Mouse (Mus musculus) megakaryocyte progenitor cell, adult 5-6 weeks (primary cell): Measurements from ENCODE around the gene Tldc1. TPM values are rescaled to one million over a fixed set of nuclear protein-coding genes. Genes with fewer than 3 reads are reported as not detected.

Source experiments
- ATAC-seq: replicated peaks from 2 replicates; pipeline ENCODE4 v1.8.0; 2016; ENCODE audit warnings: mild to moderate bottlenecking, moderate TSS enrichment, inconsistent platforms; ENCODE audit not compliant: poor library complexity
- total RNA-seq, 2 experiments: library from RNA; stranded (forward) in 1 of 2; stranded (reverse) in 1 of 2; fragments of 157-497, 149-512 nt in 1 of 2; fragments of 200-1000 nt in 1 of 2; gene quantifications; 2 replicates each; pipeline versions ENCODE4 v1.2.3 to v1.2.4; 2015 to 2017

Tldc1 gene
- total RNA-seq, 2 experiments from 2014 or later = 2.6 to 3.8 TPM

DNA sequence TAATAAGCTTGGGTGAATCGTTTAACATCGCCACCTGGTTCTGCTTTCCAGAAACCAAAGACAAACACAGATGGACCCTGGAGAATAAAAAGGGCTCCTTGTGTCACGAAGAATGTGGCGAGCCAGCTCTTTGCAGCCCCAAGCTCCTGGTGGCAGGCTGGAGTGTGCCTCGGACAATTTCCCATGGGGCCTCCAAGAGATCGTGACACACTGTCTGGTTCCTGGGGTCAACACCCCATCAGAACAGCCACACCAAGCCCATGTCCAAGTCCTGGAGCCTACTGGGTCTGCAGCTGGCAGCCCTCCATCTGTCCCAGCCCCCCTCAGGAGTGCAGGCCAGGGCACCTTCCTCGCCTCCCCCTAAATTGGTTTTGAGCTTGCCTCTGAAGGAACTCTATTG, 451 bp downstream of the Tldc1 start:
- peak; percentile 1; the same call in 1 of the 2 replicates for ATAC-seq

DNA sequence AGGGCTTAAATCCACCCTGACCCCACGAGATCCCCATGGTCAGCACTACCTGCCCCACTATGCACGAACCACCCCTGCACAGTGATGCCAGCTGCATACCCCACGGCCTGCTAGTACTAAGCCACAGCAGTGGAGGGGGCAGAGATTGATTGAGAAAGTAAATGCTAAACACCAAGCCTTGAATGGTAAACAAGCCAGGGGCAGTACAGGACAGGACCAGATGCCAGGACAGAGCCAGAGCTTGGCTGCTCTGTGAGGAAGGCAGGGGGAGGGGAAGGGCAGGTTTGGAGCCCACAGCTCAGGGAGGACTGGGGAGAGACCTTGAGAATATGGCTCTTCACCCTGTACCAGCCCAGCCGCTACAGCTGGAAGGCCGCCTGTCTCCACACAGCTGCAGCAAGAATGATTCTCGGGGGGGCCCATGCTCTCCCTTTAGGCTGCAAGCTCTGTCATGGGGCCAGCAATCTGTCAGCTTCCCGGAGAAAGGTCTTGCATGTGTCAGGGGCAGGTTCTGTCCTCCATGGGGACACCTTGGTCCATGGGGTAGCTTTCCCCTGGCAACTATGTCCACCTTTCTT, 1.5 kb downstream of the Tldc1 start:
- no peak for ATAC-seq

DNA sequence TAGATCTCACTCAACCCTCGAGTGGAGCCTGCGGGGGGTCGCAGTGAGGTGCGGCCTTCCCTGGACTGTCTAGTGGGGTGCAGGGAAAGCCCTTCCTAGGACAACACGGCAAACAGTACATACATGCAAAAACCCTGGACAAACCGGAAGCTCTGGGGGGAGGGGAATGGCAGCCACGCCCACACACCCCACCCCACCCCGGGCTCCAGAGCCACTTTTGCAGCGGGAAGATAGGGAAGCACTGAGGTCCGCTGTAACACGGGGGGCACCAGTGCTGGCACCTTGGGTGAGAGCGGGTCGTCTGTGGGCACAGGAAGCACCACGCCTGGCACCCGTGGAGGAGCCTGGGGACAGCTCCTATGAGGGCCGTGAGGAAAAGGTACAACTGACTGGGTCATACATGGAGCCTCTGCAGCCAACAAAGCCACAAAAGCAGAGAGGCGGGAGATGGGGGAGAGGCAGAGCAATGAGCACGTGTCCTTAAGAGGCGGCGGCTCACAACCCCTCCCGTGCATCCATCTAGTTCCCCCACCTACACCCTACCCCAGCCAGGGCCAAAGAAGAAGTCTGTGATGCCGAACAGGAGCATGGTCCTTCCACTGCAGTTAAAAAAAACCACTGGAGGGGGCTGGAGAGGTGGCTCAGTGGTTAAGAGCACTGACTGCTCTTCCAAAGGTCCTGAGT, 12.3 kb downstream of the Tldc1 start:
- no peak for ATAC-seq

GRCm38 (mm10) chr8:119765311-119765710, 12.9 kb downstream of the Tldc1 start:
- no peak for ATAC-seq

- ATAC-seq = peak; percentile 73
Observed at GRCm38 (mm10) chr8:119762226-119763220, 15.7 kb downstream of the Tldc1 start.

DNA sequence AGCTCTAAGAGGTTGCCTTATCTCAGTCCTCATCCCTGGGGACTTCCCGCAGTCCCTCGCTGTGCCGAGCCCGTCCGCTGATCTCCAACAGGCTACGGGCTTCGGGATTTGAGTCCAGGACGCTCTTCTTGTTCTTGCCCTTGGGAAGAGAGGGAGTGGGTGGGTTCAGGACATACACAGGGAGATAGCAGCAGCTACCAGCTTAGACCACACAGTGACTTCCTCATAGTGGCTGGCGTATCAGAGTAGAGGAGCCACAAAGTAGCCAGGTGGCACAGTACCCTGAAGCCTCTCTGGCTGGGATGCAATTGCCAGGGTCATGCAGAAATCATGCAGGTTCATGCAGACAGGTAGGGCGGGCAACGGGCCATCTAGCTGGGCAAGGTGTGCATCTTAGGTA, 16.5 kb downstream of the Tldc1 start:
- ATAC-seq = no peak

DNA sequence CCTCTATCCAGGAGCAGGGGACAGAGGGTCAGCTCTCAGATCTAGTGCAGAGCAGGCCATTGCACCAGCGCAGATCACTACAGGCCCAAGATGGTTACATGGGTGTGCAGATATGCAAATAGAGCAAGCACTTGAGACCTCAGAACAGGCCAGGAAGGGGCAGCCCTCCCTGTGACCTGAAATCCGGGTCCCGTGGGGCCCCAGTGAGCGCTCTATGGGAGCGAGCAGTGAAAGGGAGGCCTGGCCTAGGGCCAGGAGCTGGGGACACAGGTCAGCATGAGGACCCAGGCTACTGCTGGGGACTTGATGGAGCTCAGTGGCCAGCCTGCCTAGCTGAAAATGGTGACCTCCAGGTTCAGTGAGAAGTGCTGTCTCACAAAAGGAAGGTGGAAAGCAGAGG, 21.7 kb downstream of the Tldc1 start:
- ATAC-seq = no peak

DNA sequence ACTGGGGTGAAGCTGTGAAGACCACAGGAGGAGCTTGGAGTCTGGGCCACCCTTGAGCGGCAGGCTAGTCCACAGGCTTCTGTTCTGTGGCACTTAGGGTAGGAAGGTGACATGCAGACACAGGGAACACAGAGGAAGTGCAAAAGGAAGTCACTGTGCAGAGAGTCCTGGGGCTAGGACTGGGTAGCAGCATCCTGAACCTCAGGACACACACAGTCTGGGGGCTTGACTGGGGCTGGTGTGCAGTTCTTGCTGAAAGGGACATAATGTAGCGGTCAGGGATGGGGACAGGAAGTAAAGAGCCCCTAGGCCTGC, 22.1 kb downstream of the Tldc1 start:
- ATAC-seq = peak; percentile 29

DNA sequence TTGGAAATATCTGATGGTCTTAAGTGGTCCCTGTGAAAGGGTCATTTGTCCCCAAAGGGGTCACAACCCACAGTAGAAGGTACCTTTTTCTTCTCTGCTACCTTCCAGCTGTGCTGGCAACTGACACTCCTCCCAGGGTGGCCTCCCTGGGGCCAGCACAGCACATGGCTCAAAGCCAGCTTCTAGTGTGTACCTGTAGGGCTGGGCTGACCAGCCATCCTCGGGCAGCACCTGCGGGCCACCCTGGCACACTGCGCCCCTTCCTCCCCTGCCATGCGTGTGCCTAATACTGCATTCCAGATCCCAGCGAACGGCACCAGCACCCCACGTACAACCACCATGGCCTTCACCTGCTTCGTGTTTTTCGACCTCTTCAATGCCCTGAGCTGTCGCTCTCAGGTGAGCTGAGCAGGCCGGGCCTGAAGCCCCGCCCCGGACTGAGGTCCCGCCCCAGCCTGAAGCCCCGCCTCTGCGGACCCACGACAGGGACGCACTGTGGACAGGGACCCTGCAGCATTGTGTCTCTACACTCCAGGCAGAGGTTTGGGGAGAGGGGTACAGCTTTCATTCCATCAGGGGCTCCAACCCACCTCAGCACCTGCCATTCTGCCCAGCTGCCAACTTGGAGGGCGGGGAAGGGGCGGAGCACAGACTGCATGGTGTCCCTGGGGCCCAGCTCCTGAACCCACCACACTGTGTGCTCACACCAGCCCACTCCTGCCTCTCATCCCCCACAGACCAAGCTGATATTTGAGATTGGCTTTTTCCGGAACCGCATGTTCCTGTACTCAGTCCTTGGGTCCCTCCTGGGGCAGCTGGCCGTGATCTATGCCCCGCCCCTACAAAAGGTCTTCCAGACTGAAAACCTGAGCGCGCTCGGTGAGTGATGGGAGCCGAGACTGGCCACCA, 22.7 kb downstream of the Tldc1 start:
- peak; percentile 58 for ATAC-seq

GRCm38 (mm10) chr8:119744604-119745003, 33.6 kb downstream of the Tldc1 start:
- peak; percentile 44 for ATAC-seq

DNA sequence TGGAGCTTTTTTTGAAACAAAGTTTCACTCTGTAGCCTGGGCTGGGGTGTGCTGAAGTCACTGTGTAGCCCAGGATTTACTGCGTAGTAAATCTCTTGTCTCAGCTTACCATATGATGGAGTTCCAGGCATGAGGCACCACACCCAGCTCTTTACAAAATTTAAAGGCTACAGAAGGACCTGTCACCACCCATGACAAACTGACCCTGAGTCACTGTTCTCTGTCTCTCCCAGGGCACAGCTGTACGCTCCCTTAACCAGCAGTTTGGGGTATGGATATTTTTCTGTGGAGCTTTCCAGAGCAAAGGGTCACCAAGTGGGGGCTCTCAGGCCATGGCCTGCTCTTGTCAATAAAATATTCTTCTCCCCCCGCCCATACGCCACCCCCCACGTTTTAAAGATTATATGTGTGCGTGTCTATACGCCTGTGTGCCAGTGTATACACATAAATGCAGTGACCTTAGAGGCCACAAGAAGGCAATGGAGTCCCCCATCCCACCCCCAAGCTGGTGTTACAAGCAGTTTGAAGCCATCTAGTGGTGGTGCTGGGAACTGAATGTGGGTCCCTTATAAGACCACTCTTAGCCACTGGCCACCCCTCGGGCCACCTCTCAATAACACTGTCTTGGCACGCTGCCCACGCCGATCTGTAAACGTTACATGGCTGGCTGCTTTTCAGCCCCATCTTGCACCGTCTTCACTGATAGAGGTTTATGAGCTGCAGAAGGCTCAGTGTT, 34.8 kb downstream of the Tldc1 start:
- peak; percentile 91 for ATAC-seq

DNA sequence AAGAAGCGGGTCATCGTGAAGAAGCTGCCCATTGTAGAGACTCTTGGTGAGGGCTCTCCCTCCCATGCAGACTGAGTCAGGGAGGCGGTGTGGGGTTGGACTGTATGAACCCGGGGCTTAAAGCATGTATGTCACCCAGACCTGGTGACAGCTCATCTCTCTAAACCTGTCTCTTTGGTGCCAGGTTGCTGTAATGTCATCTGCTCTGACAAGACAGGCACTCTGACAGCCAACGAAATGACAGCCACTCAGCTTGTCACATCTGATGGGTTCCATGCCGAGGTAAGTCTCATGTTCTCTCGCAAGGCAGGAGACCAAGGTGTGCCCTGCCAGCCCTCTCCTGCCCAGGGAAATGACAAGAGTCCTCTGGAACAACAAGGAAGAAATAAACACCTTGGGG, 35.8 kb downstream of the Tldc1 start:
- ATAC-seq = no peak

DNA sequence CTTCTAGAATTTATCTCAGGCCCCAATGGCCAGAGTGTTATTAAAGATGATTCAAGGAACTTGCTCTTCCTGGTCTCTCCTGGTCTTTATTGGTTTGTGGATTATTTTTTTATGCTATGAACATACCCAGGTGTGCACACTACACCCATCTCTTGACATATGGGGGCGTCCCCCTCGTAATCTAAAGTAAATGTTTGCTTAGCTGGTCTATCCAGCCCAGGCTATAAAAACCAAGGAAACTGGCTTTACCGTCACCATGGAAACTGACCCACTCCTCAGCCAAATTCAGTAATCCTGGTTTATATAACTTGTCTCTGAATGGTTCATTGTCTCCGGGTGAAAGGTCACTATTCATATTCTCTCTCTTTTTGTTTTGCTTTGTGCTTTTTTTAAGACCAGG, 37.6 kb downstream of the Tldc1 start:
- ATAC-seq = no peak

- ATAC-seq = peak; percentile 64
Observed at GRCm38 (mm10) chr8:119738129-119738907, 39.9 kb downstream of the Tldc1 start.

DNA sequence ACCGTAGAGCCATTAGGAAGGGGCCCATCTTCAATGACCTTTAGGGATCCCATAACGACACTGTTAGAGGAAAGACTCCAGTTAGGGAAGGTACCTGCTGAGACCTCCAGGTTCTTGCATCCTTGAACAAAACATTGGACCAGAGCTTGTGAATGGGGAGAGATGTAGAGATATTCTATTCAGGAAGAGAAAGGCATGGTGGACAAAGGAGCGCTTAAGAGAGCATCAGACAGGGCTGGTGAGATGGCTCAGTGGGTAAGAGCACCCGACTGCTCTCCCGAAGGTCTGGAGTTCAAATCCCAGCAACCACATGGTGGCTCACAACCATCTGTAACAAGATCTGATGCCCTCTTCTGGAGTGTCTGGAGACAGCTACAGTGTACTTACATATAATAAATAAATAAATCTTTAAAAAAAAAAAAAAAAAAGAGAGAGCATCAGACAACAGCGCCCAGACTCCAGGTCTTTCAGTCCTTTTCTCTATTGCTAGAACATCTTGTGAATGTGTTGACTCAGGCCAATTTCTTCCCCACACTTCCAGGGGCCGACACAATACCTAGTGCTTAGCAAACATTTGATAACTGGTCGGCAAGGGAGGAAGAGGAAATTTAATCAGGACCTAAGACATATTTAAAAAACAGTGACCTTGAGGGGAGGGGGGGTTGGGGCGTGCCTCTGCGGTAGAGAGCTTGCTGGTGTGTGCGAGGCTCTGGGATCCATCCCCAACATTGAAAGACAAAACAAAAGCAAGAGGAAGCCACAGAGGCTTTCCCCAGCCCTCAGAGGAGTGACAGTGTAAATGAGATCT, 40.9 kb downstream of the Tldc1 start:
- ATAC-seq = no peak

GRCm38 (mm10) chr8:119736348-119736917, 41.8 kb downstream of the Tldc1 start:
- no peak for ATAC-seq

- no peak for ATAC-seq
Observed at GRCm38 (mm10) chr8:119732072-119732471, 46.1 kb downstream of the Tldc1 start.

DNA sequence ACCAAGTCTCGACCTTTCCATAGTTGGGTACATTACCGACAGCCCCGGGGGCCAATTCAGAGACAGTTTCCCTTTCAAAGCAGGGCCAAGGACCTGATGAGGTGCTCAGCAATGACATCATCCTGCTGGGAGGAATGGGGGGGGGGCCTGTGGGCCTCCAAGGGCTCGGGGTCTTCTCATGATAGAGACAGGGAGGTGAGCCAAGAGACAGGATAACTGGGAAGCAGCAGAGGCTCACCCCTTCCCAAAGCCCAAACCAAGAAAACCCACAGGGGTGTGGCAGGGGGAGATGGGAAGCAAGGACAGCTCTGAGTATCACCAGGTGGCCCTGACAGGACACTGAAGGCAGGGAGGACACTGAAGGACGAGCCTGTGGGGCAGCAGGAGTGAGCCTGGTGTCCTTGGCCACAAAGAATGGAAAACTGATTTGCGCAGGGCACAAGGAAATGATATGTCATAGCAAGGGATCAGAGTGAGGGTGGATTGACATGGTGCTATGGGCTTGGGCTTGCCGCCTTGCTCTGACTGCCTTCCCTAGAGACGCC, 49.8 kb downstream of the Tldc1 start:
- no peak for ATAC-seq
